Mouse (Mus musculus) kidney, postnatal 36 days (tissue): ENCODE data around the gene Spib.

Experiments used
- DNase-seq, 2 experiments: peaks; one replicate each; pipeline ENCODE4 v3.0.0; 2021 to 2022; ENCODE audit warnings: mixed read lengths in 2 of 2

Gene Spib

DNA sequence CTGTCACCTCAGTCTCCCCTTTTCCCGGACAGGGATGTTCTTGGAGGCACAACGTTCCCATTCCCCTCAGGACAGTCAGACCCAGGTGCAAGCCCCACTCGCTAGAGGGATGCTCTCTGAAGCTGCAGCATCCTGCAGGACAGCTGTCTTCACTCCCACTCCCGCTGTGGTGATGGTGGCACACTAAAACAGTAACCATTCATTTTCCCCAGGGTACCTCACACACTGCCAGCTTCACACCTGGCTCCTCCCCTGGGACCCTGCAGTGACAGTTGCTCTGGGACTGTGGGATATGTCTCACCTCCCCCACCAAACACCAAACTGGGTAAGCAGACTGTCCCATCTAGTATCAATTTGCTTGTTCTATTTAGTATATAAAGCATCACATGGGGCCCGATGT, 15.9 kb upstream of the Spib start:
- no peak for DNase-seq

DNA sequence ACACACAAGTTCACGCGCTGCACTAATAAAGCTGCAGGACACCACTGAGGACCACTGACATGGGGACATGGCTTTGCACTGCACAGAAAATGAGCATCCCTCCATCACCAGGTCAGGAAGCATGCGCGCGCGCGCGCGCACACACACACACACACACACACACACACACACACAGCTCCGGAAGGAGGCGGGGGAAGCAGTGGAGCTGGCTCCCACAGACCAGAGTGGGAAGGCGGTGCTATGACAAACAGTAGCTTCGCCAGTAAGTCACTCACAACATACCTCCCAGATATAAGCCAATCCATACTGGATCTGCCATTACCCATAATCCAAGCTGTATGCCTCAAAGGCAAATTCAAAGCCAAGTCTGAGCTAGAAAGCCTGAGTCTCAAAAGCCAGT, 15.2 kb upstream of the Spib start:
- DNase-seq = no peak

DNA sequence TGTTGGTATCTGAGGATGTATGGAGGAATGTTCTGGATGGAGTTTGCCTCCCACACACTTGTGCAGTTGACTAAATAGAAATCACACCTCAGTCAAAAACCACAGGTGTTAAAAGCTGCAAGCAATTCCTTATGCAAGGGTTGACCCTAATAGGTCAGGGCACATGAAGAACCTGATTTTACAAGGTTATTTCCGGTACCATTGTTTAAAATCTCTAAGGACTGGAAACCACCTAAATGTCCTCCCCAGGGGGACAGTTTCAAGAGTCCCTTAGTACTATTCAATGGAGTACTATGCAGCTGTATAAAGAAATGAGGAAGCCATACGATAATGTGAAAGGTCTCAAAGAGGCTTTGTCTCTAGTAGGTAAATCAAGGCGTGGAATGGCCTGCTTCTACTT, 14.4 kb upstream of the Spib start:
- DNase-seq = no peak

DNA sequence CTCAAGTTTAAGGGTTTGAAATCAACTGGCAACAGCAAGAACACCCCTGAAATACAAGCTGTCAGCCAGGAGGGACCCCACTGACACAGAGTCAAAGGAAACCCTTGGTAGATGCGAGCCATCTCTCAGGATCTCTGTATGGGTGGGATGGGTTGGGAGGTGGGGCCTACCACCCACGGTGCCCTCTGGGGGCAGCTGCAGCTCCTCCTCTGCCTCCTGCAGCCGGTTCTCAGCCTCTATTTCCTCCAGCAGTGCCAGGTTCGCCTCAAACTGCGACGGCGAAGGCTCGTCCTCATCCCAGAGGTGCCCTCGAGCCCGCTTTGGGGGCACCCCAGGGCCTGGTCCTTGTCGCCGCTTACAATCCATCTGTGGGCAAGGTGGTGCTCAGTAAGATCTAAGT, 11.2 kb upstream of the Spib start:
- DNase-seq = no peak

DNA sequence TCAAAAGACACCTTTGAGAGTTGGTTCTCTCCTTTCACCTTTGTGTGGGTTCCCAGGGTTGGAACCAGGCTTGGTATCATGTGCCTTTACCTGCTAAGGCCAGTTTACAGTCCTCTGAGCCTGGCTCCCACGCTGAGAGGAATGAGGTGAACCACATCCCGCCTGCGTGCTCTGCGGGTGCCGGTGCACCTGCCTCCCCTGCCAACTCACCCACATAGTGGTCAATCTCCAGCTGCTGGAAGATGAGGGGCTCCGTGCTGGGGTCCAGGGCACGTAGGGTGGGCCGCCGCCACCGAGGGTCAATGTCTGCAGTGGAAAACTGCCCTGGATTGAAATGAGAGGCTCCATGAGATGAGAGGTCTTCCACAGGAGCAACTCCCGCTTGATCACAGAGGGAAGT, 10.7 kb upstream of the Spib start:
- DNase-seq = no peak

DNA sequence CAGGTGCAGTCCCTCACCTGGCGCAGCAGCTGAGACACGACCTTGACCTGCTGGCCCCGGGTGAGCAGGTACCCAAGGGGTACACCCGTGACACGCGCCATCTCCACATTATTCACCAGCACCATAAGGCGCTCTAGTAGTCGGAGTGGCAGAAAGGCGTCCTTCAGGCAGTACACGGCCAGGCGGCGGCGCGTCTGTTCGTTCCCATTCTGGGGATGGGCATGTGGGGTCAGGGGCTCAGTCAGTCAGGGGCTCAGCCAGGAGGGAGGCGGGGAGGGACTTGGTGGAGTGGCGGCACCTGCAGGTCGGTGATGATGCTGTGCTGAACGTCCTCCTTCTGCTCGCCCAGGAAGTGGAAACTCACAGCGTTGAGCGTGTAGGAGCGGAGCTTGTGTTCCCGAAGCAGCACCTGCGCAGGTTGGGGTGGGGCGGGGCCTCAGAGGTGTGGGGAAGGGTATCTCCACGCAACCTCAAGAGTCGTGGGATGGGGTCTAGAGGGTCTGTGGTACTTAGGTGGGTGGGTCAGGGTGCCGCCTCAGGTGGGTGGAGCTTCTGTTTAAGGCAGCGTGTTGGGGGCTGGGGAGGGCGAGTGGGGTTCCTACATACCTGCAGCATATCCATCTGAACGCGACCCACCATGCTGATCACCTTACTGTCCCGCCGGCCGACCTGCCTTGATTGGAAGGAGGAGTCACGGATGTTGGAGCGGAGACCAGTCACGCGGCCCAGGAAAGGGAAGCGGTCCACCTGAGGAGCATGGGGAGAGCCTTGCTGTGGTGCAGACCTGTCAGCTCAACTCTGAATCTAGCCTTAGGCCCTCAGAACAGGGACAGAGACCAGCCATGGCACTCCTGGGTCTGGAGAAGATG, 7.1 kb upstream of the Spib start:
- DNase-seq = no peak

DNA sequence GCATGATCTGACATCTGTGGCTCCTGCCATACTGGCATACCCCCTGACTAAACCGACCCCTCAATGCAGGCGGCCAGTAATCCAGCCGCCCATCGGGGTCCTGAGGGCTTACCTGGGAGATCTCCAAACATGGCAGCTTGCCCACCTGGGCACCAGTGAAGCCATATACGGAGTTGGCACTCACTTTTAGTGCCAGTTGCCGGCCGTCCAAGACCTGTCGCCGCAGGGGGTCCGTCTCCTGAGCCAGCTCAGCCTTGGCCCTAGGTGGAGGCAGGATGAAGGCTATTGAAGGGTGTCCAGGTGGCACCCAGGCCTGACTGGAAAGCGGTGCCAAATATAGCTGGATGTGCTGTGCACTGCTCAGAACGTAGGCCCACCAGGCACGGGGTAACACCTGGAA, 5.6 kb upstream of the Spib start:
- DNase-seq = no peak

DNA sequence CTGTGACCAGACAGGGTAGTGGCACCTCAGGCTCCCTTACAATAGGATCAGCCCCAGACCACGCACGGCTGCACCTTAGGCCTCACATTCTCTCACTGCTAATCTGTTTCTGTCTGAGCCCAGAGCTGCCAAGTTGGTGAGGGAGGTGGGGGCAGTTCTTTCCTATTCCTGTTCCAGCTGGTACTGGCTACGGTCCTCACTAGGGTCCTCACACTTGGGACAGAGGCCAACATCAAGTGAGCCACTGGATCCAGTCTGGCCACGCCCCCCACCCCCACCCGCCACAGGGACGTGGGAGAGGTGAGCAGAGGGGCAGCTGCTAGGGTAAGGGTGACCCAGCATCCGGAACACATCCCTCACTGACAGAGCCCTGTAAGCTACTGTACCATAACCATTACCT, 5.1 kb upstream of the Spib start:
- DNase-seq = no peak

DNA sequence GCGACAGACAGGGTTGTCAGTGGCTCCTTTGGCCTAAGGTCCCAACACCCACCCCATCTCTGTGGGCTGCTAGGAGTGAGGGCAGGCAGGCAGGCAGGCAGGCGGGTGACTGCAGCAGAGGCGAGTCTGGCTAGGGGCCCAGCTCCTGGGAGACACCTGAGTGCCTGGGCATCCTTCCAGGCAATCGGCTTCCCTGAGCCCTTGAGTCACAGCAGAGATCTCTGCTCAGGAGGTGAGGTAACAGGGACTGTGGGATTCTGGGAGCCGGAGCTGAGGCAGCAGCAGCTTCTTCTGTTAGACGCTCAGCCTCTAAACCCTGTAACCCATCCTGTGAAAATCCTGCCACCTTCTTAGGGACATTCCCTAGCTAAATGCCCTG, 4.7 kb upstream of the Spib start:
- DNase-seq = peak; percentile 57 to 76

DNA sequence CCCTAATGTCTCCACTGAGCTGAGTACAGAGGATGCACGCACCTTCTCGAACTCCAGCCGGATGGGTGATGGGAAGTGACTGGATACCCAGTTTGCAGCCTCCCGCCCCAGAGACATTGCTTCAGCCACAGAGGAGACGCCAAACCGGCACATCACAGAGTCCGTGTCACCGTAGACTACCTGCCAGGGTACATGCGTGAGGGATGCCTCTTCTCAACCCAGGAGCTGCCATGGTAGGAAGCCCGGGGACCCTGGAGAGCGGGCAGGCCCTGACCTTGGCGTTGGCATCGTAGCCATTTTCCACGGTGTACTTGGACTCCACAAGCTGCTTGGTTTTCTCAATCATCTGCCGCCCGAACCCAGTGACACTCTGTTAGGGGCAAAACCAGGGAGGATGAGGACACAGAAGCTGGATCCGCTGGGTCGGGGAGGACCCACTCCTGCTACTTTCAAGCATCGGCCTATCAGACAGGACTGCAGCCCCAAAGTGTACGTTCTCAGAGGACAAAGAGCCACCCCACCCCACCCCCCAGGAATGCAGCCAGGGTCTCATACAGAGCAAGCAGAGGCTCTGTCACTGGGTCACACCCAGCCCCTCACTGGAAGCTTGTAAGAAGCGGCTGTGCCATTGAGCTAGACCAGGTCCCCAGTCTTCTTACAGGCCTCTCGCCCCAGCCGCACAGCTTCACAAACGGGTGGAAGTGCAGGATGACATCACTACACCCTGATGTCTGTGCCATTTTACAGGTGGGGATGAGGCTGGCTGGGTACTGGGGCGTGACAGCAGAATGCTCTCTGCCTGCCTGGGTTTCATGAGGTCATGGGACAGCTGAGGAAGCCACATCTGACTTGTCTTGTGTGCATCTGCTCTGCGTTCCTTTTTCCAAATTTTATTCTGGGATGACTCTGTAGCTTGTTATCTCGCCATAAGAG, 4.1 kb upstream of the Spib start:
- no peak for DNase-seq

DNA sequence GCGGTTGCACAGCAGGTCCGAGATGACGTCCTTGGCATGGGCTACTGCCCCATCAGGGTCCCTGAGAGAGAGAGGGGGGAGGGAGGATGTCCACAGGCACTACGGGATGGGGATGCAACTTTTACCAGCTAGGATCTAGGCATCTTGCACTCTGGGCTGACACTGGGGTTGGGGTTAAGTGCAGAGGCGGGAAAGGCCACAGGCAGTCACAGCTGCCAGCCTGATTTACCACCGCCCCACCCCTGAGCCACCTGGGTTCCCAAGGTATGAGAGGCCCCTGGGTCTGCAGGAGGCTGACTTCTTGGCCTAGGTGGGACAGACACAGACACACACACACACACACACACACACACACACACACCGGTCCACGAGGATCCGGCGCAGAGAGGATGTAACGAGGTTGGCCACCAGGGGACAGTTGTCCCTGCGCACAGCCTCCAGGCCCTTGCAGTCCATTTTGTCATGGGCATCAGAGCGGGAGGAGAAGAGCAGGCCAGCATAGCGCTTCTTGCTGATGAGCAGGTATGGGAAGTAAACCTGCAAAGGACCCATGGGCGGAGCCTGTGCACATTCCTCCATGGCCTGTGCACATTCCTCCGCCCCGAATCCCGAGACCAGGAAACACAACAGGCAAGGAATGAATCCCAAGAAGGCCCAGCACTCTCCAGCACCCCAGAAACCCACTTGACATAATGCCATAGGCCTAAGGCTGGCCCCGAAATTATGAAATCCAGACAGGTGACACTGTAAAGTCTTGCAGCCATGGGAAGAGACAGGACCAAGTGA, 3.0 kb upstream of the Spib start:
- no peak for DNase-seq

DNA sequence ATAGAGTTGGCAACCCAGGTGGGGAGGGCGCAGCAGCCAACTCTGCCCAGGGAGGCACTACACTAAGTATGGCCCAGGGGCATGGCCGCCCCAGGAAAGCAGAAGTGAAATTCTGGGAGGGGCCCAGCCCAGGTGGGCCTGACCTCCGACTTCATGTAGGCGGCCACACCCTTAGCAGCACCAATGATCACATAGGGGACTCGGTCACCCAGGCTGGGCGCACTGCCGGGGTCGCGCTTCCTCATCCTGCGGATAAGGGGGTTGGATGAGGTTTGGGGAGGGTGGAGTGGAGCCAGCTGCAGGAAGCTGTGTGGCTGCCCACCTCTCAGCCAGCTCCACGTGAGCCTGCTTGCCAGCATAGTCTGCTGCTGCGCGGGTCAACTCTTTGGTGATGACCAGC, 2.4 kb upstream of the Spib start:
- DNase-seq = no peak

DNA sequence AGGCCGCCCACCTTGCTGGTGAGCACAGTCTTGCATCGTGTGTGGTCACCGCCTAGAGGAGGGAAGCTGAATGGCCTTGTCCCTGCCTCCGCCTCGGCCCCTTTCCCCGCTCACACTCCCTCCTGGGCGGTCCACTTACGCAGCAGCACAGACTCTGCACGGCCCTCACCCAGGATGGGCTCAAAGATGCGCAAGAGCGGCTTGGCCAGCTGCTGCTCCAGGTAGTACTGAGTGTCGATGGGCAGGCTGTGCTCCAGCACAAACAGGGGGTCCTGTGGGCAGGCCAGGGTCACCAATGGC, 1.8 kb upstream of the Spib start:
- no peak for DNase-seq

DNA sequence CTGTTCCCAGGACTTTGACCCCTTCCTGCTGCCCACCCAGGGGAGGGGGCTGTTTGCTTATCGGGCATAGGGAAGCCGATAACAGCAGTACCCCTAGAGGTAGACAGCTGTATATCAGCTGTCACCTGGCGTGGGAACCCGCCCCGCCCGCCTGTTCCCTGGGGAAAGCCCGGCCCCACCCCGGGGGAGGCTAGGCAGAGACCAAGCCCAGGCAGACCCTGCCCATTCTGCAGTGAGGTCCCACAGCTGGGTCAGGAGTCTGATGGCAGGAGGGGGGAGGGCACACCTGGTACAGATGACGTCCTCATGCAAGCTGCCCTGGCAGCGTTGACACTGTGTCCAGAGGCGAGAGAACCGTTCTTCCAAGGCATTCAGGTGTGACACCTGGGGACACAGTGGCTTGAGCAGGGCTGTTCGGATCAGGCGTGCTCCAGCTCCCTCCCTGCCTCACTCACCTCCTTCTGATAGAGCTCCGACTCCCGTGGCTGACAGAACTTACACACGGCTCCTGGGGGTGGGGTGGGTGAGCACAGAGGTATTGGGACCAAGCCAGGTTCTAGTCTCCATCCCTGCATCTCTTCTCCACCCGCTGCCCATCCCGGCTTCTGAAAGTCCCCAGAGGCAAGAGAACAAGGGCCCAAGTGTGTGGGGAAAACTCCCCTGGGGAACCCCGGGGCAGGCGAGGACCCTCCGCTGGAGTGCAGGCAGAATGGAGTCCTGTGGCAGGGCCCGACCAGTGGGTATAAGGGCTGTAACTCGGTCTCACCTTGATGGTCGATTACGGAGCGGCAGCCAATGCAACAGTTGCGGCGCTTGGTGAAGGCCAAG, 1.3 kb upstream of the Spib start:
- DNase-seq = peak in 1 of 2 experiments; percentile 30

DNA sequence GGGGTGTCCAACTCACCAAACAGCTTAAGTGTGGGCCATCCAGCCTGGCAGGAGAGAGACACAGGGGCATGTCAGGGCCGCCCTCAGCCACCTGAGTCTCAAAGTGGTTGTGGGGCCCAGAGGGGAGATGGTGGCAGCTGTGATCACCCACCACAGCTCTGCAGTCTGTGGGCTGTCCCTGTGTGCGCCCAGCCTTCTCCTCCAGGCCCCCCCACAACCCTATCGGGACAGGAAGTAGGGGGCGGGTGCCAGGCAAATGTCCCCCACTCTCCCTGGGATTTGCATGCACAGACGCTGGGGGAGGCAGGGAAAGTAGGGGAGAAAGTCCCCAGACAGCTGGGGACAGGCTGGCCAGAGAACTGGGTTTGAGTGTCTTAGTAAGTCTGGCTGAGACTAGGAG, 664 bp downstream of the Spib start:
- DNase-seq = no peak

DNA sequence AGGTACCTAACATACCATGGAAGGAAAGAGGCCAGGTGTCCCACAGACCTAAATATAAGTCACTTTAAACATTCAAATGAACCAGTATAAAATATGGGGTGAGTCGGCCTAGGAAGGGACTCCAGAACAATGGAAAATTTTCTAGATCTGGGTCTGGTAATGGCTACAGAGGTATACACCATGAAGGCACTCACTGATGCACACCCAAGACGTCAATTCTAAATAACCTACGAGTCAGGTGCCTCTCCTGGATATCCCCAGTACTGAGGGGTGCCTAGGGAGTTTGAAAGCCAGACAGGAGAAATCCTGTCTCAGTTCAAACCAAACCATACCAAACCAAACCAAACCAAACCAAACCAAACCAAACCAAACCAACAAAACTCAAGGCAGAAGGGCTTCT, 1.4 kb downstream of the Spib start:
- no peak for DNase-seq

DNA sequence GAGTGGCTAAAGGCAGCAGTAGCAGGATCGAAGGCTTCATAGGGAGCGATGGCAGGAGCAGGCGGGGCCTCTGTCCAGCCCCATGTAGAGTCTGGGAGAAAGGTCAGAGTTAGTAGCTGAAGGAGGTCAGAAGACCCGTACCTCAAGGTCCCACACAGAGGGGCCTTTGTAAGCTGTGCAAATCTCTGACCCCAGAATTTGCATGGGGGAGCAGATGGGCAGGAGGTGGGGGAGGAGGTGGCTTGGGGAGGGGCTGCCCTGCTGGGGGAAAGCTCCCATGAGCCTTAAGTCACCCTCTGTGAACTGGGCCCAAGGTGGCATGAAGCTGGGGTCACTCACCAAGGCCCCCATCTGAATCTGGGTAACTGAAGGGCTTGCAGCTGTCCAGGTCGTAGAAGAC, 2.4 kb downstream of the Spib start:
- DNase-seq = no peak

DNA sequence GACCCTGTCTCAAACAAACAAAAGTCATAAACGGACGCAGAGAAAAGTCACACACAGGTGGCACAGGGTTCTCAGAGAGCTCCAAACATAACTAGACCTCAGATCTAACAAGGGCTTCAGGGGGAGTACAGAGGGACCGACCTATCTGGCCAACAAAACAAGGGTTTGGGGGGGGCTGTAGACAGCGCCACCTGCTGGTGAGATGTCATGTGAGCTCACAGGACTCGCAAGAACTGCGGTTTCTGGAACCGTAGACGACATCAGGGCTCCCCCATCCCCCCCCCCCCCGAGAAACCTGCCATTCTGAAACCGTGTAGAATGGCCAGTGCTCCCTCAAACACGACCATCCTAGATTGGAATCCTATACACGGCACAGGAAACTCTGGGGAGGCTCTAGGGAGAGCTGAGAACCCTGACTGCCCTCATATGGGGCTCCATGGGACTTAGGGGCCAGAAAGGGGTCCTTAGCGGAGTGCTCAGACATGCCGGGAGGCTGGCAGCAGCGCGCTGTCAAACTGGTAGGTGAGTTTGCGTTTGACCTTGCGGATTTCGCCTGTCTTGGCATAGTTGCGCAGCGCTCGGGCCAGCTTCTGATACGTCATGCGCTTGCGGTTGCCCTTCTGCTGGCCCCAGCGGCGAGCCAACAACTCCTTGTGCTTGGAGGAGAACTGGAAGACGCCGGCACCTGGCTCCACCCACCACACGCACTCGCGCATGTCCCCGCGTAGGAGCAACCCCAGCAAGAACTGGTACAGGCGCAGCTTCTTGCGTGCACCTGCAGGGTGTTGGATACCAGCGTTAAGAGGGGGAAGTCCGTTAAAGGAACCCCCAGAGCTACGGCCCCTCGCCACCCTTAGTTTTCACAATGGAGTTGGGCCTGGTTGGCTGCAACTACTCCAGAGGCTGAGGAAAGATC, 4.1 kb downstream of the Spib start:
- DNase-seq = peak; percentile 88 to 90

DNA sequence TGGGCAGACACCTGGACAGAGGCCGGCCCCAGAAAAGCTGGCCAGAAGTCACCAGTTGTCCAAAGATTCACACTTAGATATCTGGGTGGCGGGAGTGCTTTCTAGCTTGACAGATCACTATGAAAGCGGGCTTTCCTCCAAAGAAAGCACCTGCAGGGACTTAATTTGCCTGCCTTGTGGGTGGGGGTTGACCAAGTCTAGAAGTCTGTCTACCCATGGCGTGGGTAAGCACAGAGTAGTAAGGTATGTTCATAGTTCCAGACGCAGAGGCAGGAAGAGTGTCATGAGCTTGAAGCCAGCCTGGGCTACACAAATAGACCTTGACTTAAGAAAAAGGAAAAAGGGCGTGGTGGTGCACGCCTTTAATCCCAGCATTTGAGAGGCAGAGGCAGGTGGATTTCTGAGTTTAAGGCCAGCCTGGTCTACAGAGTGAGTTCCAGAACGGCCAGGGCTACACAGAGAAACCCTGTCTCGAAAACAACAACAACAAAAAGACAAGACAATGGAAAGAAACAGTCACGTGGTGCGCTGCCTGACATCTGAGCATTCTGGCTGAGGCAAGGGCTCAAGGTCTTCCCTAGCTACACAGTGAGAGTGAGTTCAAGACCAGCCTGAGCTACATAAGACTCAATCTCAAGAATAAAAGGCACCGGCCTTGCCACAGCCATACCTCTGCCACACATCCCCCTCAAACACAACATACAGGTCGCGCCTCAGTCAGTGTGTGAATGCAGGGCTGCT, 5.3 kb downstream of the Spib start:
- no peak for DNase-seq

DNA sequence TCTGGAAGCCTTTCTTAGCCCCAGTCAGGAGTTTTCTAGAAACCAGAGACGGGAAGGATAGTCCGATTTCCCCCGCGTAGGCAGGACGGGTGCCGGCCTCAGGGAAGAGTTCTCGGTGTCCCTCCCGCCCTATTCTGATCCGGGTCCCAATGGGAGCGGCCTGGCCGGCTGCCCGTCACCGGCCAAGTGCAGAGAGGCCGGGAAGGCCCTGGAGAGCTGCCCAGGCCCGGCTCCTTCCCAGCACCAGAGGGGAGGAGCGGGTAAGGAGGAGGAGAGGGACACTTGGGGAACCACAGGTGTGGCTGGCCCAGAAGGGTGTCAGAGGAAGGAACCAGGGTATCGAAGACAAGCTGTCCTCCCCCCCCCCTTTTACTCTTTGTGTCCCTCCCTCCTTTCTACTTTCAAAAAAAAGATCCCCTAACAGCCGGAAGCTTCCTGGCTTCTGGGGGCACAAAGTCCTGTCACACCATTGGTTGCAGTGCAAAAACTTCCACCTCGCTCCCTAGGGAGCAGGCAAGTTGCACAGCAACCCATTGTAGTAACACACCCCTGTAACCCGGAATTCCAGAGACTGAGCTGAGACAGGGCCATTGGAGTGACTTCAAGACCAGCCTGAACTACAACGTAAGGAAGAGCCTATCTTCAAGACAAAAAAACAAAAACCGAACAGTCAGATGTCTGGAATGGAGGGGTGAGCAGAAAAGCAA, 6.6 kb downstream of the Spib start:
- peak; percentile 94 to 97 for DNase-seq
